Mouse (Mus musculus) embryonic facial prominence, embryonic 14.5 days (tissue): Measurements from ENCODE around the gene Cblb. TPM values are rescaled to one million over a fixed set of nuclear protein-coding genes. Genes with fewer than 3 reads are reported as not detected.

Experiments used
- ATAC-seq: fragments of 200-750 bp; cut with Nextera tagmentation; 2 replicates; pipeline ENCODE4 v1.8.0; 2017; ENCODE audit warnings: low read depth, moderate number of reproducible peaks, moderate TSS enrichment
- DNase-seq: peaks from one replicate; pipeline ENCODE4 v3.0.0-alpha.2; 2015; ENCODE audit warnings: low spot score
- H3K27ac ChIP-seq: fragments of 300-500 bp; sonication (generic); replicated peaks from 2 replicates; pipeline ENCODE4 v1.5.1; 2014; ENCODE audit warnings: low read depth, mild to moderate bottlenecking, low read length, moderate library complexity
- H3K27me3 ChIP-seq: fragments of 300-500 bp; sonication (generic); replicated peaks from 2 replicates; pipeline ENCODE4 v1.6.1; 2014; ENCODE audit warnings: low read length; ENCODE audit not compliant: control insufficient read depth, insufficient read depth
- H3K36me3 ChIP-seq: fragments of 300-500 bp; sonication (generic); 2 replicates; pipeline ENCODE4 v1.6.1; 2014; ENCODE audit warnings: low read length, mixed read lengths; ENCODE audit not compliant: control insufficient read depth, insufficient read depth
- H3K4me1 ChIP-seq: fragments of 300-500 bp; sonication (generic); 2 replicates; pipeline ENCODE4 v1.6.1; 2014; ENCODE audit warnings: antibody characterized with exemption, low read length; ENCODE audit not compliant: control insufficient read depth, insufficient read depth
- H3K4me2 ChIP-seq: fragments of 300-500 bp; sonication (generic); 2 replicates; pipeline ENCODE4 v1.6.1; 2014; ENCODE audit warnings: low read depth, mild to moderate bottlenecking, low read length, moderate library complexity, mixed read lengths
- H3K4me3 ChIP-seq: fragments of 300-500 bp; sonication (generic); 2 replicates; pipeline ENCODE4 v1.5.1; 2014; ENCODE audit warnings: low read depth, mild to moderate bottlenecking, low read length
- H3K9ac ChIP-seq: fragments of 300-500 bp; sonication (generic); 2 replicates; pipeline ENCODE4 v1.6.1; 2014; ENCODE audit warnings: low read depth, mild to moderate bottlenecking, low read length, moderate library complexity, mixed read lengths
- H3K9me3 ChIP-seq: fragments of 300-500 bp; sonication (generic); 2 replicates; pipeline ENCODE4 v1.6.1; 2016; ENCODE audit warnings: low read length; ENCODE audit not compliant: control insufficient read depth
- WGBS: fragments of 180-500 bp; shearing (Covaris S2); extraction: QIAGEN DNeasy Blood & Tissue Kit; methylation state at CpG from one replicate; pipeline ENCODE4 v1.1.7; 2014; 5-methylcytosine and 5-hydroxymethylcytosine counted together
- polyA plus RNA-seq: library from polyadenylated mRNA; unstranded; fragments of >200 nt; fragmentation: Nextera tagmentation; extraction: Ambion mirVana; gene quantifications from 2 replicates; pipeline ENCODE4 v1.2.1, GENCODE M21; 2014

Cblb gene
- polyA plus RNA-seq, 1 experiment from 2014 or later, result 18.6 TPM

GRCm38 (mm10) chr16:52155030-52155696 lies 124.1 kb downstream of the Cblb start:
- Histone ChIP-seq H3K4me2 (no peak overlapping the region), H3K4me1 (no peaks in the 10 kb centered on the region), H3K9me3 (no peaks in the 10 kb centered on the region), H3K27me3 (no peaks in the 10 kb centered on the region), H3K9ac (no peak overlapping the region), H3K36me3 (peaks cover 55% of the 10 kb centered on the region), H3K27ac (no peak overlapping the region), H3K4me3 (no peak overlapping the region)
- ATAC-seq (no peak), DNase-seq (no peak)
- 86% methylated on average over 5 of the region's 5 CpGs for WGBS

GRCm38 (mm10) chr16:52159958-52160504 lies 129.0 kb downstream of the Cblb start:
- DNase-seq, result no peak
- Histone ChIP-seq H3K27me3 (no peaks in the 10 kb centered on the region), H3K9ac (no peak overlapping the region), H3K36me3 (peaks cover 37% of the 10 kb centered on the region), H3K4me2 (no peak overlapping the region), H3K9me3 (no peaks in the 10 kb centered on the region), H3K4me1 (no peaks in the 10 kb centered on the region), H3K27ac (no peak overlapping the region), H3K4me3 (no peak overlapping the region)
- 0 out of 2 replicates have a peak, but pooled peaks have one; percentile 53 for ATAC-seq
- WGBS, result 83% methylated on average over 6 of the region's 6 CpGs

- Histone ChIP-seq H3K27me3 (no peaks in the 10 kb centered on the region), H3K9me3 (no peaks in the 10 kb centered on the region), H3K4me1 (no peaks in the 10 kb centered on the region), H3K9ac (no peak overlapping the region), H3K27ac (no peak overlapping the region), H3K4me2 (no peak overlapping the region), H3K36me3 (peaks cover 33% of the 10 kb centered on the region), H3K4me3 (no peak overlapping the region)
- WGBS, result 79% methylated on average over 9 of the region's 9 CpGs
- DNase-seq, result no peak
- no peak for ATAC-seq
Observed at GRCm38 (mm10) chr16:52164246-52164645, 133.2 kb downstream of the Cblb start.

- no peak for ATAC-seq
Observed at GRCm38 (mm10) chr16:52173253-52173652, 142.2 kb downstream of the Cblb start.

GRCm38 (mm10) chr16:52179839-52180238 lies 148.8 kb downstream of the Cblb start:
- ATAC-seq, result no peak
- H3K27me3 ChIP-seq, result no peaks in the 10 kb centered on the region
- peaks cover 21% of the 10 kb centered on the region for H3K36me3 ChIP-seq
- no peak overlapping the region for H3K9ac ChIP-seq
- H3K4me1 ChIP-seq, result no peaks in the 10 kb centered on the region
- H3K9me3 ChIP-seq, result no peaks in the 10 kb centered on the region
- H3K4me3 ChIP-seq, result no peak overlapping the region
- H3K27ac ChIP-seq, result no peak overlapping the region
- WGBS, result 95% methylated on average over 3 of the region's 3 CpGs
- H3K4me2 ChIP-seq, result no peak overlapping the region
- no peak for DNase-seq

More at GRCm38 (mm10) chr16:52173253-52173652, 142.2 kb downstream of the Cblb start:
- Histone ChIP-seq H3K9me3 (no peaks in the 10 kb centered on the region), H3K27me3 (no peaks in the 10 kb centered on the region), H3K36me3 (peaks cover 30% of the 10 kb centered on the region), H3K4me1 (no peaks in the 10 kb centered on the region), H3K27ac (no peak overlapping the region), H3K4me3 (no peak overlapping the region), H3K4me2 (no peak overlapping the region), H3K9ac (no peak overlapping the region)
- no peak for DNase-seq

- Histone ChIP-seq H3K4me3 (no peak overlapping the region), H3K9me3 (no peaks in the 10 kb centered on the region), H3K27me3 (no peaks in the 10 kb centered on the region), H3K4me1 (no peaks in the 10 kb centered on the region), H3K27ac (no peak overlapping the region), H3K4me2 (no peak overlapping the region), H3K36me3 (peaks cover 27% of the 10 kb centered on the region), H3K9ac (no peak overlapping the region)
- ATAC-seq (no peak), DNase-seq (no peak)
- 78% methylated on average over 7 of the region's 7 CpGs for WGBS
Observed at GRCm38 (mm10) chr16:52182057-52182456, 151.0 kb downstream of the Cblb start.

- H3K27me3 ChIP-seq, result no peaks in the 10 kb centered on the region
- no peak overlapping the region for H3K4me3 ChIP-seq
- H3K36me3 ChIP-seq, result peaks cover 35% of the 10 kb centered on the region
- 89% methylated on average over 10 of the region's 10 CpGs for WGBS
- DNase-seq (no peak), ATAC-seq (no peak)
- H3K27ac ChIP-seq, result no peak overlapping the region
- H3K4me1 ChIP-seq, result no peaks in the 10 kb centered on the region
- no peak overlapping the region for H3K9ac ChIP-seq
- no peaks in the 10 kb centered on the region for H3K9me3 ChIP-seq
- no peak overlapping the region for H3K4me2 ChIP-seq
Observed at GRCm38 (mm10) chr16:52184350-52184749, 153.3 kb downstream of the Cblb start.

- Histone ChIP-seq H3K27me3 (no peaks in the 10 kb centered on the region), H3K27ac (no peak overlapping the region), H3K36me3 (peaks cover 56% of the 10 kb centered on the region), H3K4me2 (no peak overlapping the region), H3K9me3 (no peaks in the 10 kb centered on the region), H3K9ac (no peak overlapping the region), H3K4me1 (no peaks in the 10 kb centered on the region), H3K4me3 (no peak overlapping the region)
- ATAC-seq, result no peak
- peak; percentile 67 for DNase-seq
- 71% methylated on average over 10 of the region's 10 CpGs for WGBS
Observed at GRCm38 (mm10) chr16:52186731-52187130, 155.7 kb downstream of the Cblb start.

GRCm38 (mm10) chr16:52189103-52189502 lies 158.1 kb downstream of the Cblb start:
- Histone ChIP-seq H3K9me3 (no peaks in the 10 kb centered on the region), H3K4me2 (no peak overlapping the region), H3K27me3 (no peaks in the 10 kb centered on the region), H3K36me3 (peaks cover 53% of the 10 kb centered on the region), H3K9ac (no peak overlapping the region), H3K4me3 (no peak overlapping the region), H3K27ac (no peak overlapping the region), H3K4me1 (no peaks in the 10 kb centered on the region)
- DNase-seq (no peak), ATAC-seq (no peak)
- 62% methylated on average over 1 of the region's 2 CpGs for WGBS
